Mouse (Mus musculus) CD8-positive naive resting alpha-beta T cell, adult 2 months (primary cell): ENCODE data around the gene Myo18b.

Experiments
- DNase-seq, 2 experiments: peaks; one replicate each; pipeline ENCODE4 v3.0.0; 2022; ENCODE audit warnings: low read depth in 2 of 2, low spot score in 2 of 2

The Myo18b gene

GRCm38 (mm10) chr5:112686309-112687099, 209.7 kb downstream of the Myo18b start:
- no peak for DNase-seq

- DNase-seq, result no peak
Observed at GRCm38 (mm10) chr5:112679251-112679650, 216.9 kb downstream of the Myo18b start.

- DNase-seq, result no peak
Observed at GRCm38 (mm10) chr5:112678153-112678552, 218.0 kb downstream of the Myo18b start.

GRCm38 (mm10) chr5:112674806-112675205, 221.4 kb downstream of the Myo18b start:
- DNase-seq, result no peak

GRCm38 (mm10) chr5:112672457-112672856, 223.7 kb downstream of the Myo18b start:
- no peak for DNase-seq

- DNase-seq, result no peak
Observed at GRCm38 (mm10) chr5:112671961-112672360, 224.2 kb downstream of the Myo18b start.

GRCm38 (mm10) chr5:112667153-112667552, 229.0 kb downstream of the Myo18b start:
- no peak for DNase-seq

- DNase-seq, result no peak
Observed at GRCm38 (mm10) chr5:112665661-112666060, 230.5 kb downstream of the Myo18b start.

GRCm38 (mm10) chr5:112663701-112664100, 232.5 kb downstream of the Myo18b start:
- no peak for DNase-seq

GRCm38 (mm10) chr5:112660924-112661431, 235.2 kb downstream of the Myo18b start:
- no peak for DNase-seq

- DNase-seq, result no peak
Observed at GRCm38 (mm10) chr5:112659295-112659694, 236.9 kb downstream of the Myo18b start.

- DNase-seq, result no peak
Observed at GRCm38 (mm10) chr5:112656811-112657210, 239.4 kb downstream of the Myo18b start.

GRCm38 (mm10) chr5:112655986-112656541, 240.1 kb downstream of the Myo18b start:
- DNase-seq, result no peak

GRCm38 (mm10) chr5:112655529-112655928, 240.6 kb downstream of the Myo18b start:
- no peak for DNase-seq

GRCm38 (mm10) chr5:112652036-112652435, 244.1 kb downstream of the Myo18b start:
- DNase-seq, result no peak

- no peak for DNase-seq
Observed at GRCm38 (mm10) chr5:112649164-112649702, 246.9 kb downstream of the Myo18b start.

GRCm38 (mm10) chr5:112646871-112647270, 249.3 kb downstream of the Myo18b start:
- no peak for DNase-seq

GRCm38 (mm10) chr5:112645535-112645934, 250.6 kb downstream of the Myo18b start:
- DNase-seq, result no peak

- no peak for DNase-seq
Observed at GRCm38 (mm10) chr5:112643533-112644272, 252.5 kb downstream of the Myo18b start.

GRCm38 (mm10) chr5:112642731-112643130, 253.4 kb downstream of the Myo18b start:
- no peak for DNase-seq

- no peak for DNase-seq
Observed at GRCm38 (mm10) chr5:112641770-112642169, 254.4 kb downstream of the Myo18b start.

GRCm38 (mm10) chr5:112641131-112641530, 255.0 kb downstream of the Myo18b start:
- no peak for DNase-seq
